21 mouse cellular contexts compared by ENCODE assay signal in genomic region chr9:105658216-105658615, GRCm38 (mm10). TPM values are rescaled to one million over a fixed set of nuclear protein-coding genes. Genes with fewer than 3 reads are reported as not detected.
DNase-seq lines count a peak whose midpoint lies in the region.
"Had no signal": no experiment of that assay in that cellular context is flagged by ENCODE, and none has a peak within 500 bp of the region (broad histone marks: within the 10 kb centered on the region; RNA-seq: fewer than 3 reads in every experiment).

No protein-coding gene starts in this region.

- peaks cover 6% of the 10 kb centered on the region for H3K36me3 ChIP-seq in splenic B cell, adult 2 months (ENCODE audit: control insufficient read depth, insufficient read depth, low read length, poor library complexity, severe bottlenecking)

- no peaks in the 10 kb centered on the region for H3K27me3 ChIP-seq in splenic B cell, adult 2 months (ENCODE audit: control insufficient read depth, insufficient read depth, low read length, poor library complexity, severe bottlenecking)
- H3K27me3 ChIP-seq: embryonic facial prominence, embryonic 13.5 days; forebrain, embryonic 12.5 days; forebrain, embryonic 15.5 days; hindbrain, embryonic 12.5 days; hindbrain, embryonic 15.5 days had no signal

- peak; percentile 56 for DNase-seq in heart, adult 11 months
- DNase-seq in heart, adult 8-10 months (ENCODE audit: low spot score), result no peak
- peak; percentile 44 to 55 for DNase-seq in spleen, adult 18-20 months
- no peak for DNase-seq in spleen, postnatal 10 days (ENCODE audit: low spot score in 2 of 2)
- DNase-seq in A20 (ENCODE audit: low read depth, low spot score), result peak; percentile 55
- peak; percentile 84 for DNase-seq in splenic B cell, adult 2 months (ENCODE audit: low read depth, low spot score)
- no peak for DNase-seq in urinary bladder, postnatal 14 days (ENCODE audit: low spot score)
- DNase-seq: adrenal gland, adult 2 months; adrenal gland, postnatal 14 days; cerebellum, adult 11 months; cerebellum, adult 2 months; cerebellum, postnatal 10 days; cerebellum, postnatal 36 days; embryo, embryonic 11 days; gastrocnemius, postnatal 25 days; heart, adult 2 months had no signal

RNA-seq across cellular contexts. Expression of gene Pik3r4, which starts 15.4 kb away (rescaled TPM):
- 10 to 100 TPM; 19.1 to 24.0 (median 21.6) TPM for total RNA-seq in heart, adult 8-10 months (2022)

Comparison
In these comparisons a context has a peak if more than half of its experiments do, and no peak if none do; other contexts are left out.
1. DNase-seq: peak in heart, adult 11 months (single experiment), spleen, adult 18-20 months (2 of 2), A20 (single experiment) and splenic B cell, adult 2 months (single experiment); none in heart, adult 8-10 months (single experiment), spleen, postnatal 10 days (0 of 2) and urinary bladder, postnatal 14 days (single experiment).